Comparison of ENCODE assay signal across 13 mouse cellular contexts in genomic region chr12:28899696-28900095, GRCm38 (mm10).
"Had no signal": no experiment of that assay in that cellular context is flagged by ENCODE, and none has a peak within 500 bp of the region (broad histone marks: within the 10 kb centered on the region; RNA-seq: fewer than 3 reads in every experiment).

No protein-coding gene starts in this region.

- H3K9me3 ChIP-seq: hindbrain, embryonic 15.5 days; limb, embryonic 12.5 days; neural tube, embryonic 12.5 days had no signal

- DNase-seq: layer of hippocampus, adult 9-11 months; liver; lung, adult 2 months; lung, postnatal 36 days; right cerebral cortex, adult 18-20 months; right cerebral cortex, postnatal 25 days; thymus, postnatal 36 days had no signal

- H3K36me3 ChIP-seq: hindbrain, embryonic 15.5 days; limb, embryonic 12.5 days; neural tube, embryonic 12.5 days had no signal

- H3K4me1 ChIP-seq: hindbrain, embryonic 15.5 days had no signal

- H3K4me2 ChIP-seq: hindbrain, embryonic 15.5 days; limb, embryonic 12.5 days; neural tube, embryonic 12.5 days had no signal

- H3K27me3 ChIP-seq: hindbrain, embryonic 15.5 days; limb, embryonic 12.5 days; neural tube, embryonic 12.5 days had no signal

- H3K27ac ChIP-seq: hindbrain, embryonic 15.5 days; kidney, postnatal 0 days; limb, embryonic 12.5 days; liver, embryonic 14.5 days; neural tube, embryonic 12.5 days had no signal

- H3K4me3 ChIP-seq: hindbrain, embryonic 15.5 days; limb, embryonic 12.5 days; neural tube, embryonic 12.5 days had no signal

- H3K9ac ChIP-seq: hindbrain, embryonic 15.5 days; limb, embryonic 12.5 days; liver, embryonic 14.5 days; neural tube, embryonic 12.5 days had no signal

- ATAC-seq: lung, postnatal 0 days had no signal
